21 mouse cellular contexts compared by ENCODE assay signal in genomic region chr4:42877657-42878056, GRCm38 (mm10). TPM values are rescaled to one million over a fixed set of nuclear protein-coding genes. Genes with fewer than 3 reads are reported as not detected.
DNase-seq lines count a peak whose midpoint lies in the region; ATAC-seq and TF ChIP-seq lines count a peak whose summit lies in the region.
"Had no signal": no experiment of that assay in that cellular context is flagged by ENCODE, and none has a peak within 500 bp of the region (broad histone marks: within the 10 kb centered on the region; RNA-seq: fewer than 3 reads in every experiment).

No protein-coding gene starts in this region.

- no peaks in the 10 kb centered on the region for H3K27me3 ChIP-seq in stomach, embryonic 15.5 days (replicated peaks)
- no peaks in the 10 kb centered on the region for H3K27me3 ChIP-seq in stomach, postnatal 0 days (ENCODE audit: control insufficient read depth, insufficient read depth, low read length)
- H3K27me3 ChIP-seq in liver, embryonic 12.5 days (replicated peaks): 0 out of 2 replicates have a peak, but pooled peaks cover 7% of the 10 kb centered on the region
- H3K27me3 ChIP-seq in liver, embryonic 15.5 days: no peaks in the 10 kb centered on the region; the same call in 1 of the 2 replicates
- H3K27me3 ChIP-seq: embryonic facial prominence, embryonic 12.5 days; forebrain, embryonic 13.5 days; hindbrain, embryonic 15.5 days had no signal

- no peaks in the 10 kb centered on the region for H3K36me3 ChIP-seq in stomach, embryonic 15.5 days
- H3K36me3 ChIP-seq in stomach, postnatal 0 days (ENCODE audit: control insufficient read depth, insufficient read depth, low read length): no peaks in the 10 kb centered on the region
- 0 out of 2 replicates have a peak, but pooled peaks cover 4% of the 10 kb centered on the region for H3K36me3 ChIP-seq in liver, embryonic 12.5 days
- no peaks in the 10 kb centered on the region for H3K36me3 ChIP-seq in liver, embryonic 15.5 days (replicated peaks)
- H3K36me3 ChIP-seq: embryonic facial prominence, embryonic 12.5 days; heart, embryonic 13.5 days; hindbrain, embryonic 15.5 days had no signal

- WGBS in stomach, embryonic 15.5 days: 72% methylated on average over 2 of the region's 2 CpGs
- 72% methylated on average over 2 of the region's 2 CpGs for WGBS in stomach, postnatal 0 days
- WGBS in liver, embryonic 12.5 days (ENCODE audit: insufficient replicate concordance): 57% methylated on average over 2 of the region's 2 CpGs
- WGBS in liver, embryonic 15.5 days (ENCODE audit: insufficient replicate concordance): 54% methylated on average over 2 of the region's 2 CpGs
- 65% methylated on average over 2 of the region's 2 CpGs for WGBS in lung, adult 2 months

- no peak overlapping the region for H3K9ac ChIP-seq in stomach, embryonic 15.5 days
- H3K9ac ChIP-seq in stomach, postnatal 0 days (ENCODE audit: low read length): no peak overlapping the region
- H3K9ac ChIP-seq in liver, embryonic 12.5 days: no peak overlapping the region
- H3K9ac ChIP-seq in liver, embryonic 15.5 days: no peak overlapping the region
- H3K9ac ChIP-seq: embryonic facial prominence, embryonic 12.5 days; forebrain, embryonic 13.5 days; forebrain, postnatal 0 days; heart, embryonic 13.5 days; hindbrain, embryonic 15.5 days had no signal

- ATAC-seq in stomach, embryonic 15.5 days (ENCODE audit: insufficient read depth, low FRiP score, low read depth): peak; percentile 45; the same call in 1 of the 2 replicates
- no peak for ATAC-seq in stomach, postnatal 0 days (ENCODE audit: low FRiP score, low TSS enrichment)
- ATAC-seq in liver, embryonic 12.5 days: peak; percentile 27; the same call in 1 of the 2 replicates
- ATAC-seq in liver, embryonic 15.5 days (ENCODE audit: insufficient read depth): peak; percentile 32

- H3K9me3 ChIP-seq in stomach, embryonic 15.5 days: no peaks in the 10 kb centered on the region
- H3K9me3 ChIP-seq in stomach, postnatal 0 days (ENCODE audit: control insufficient read depth, low read length): no peaks in the 10 kb centered on the region
- H3K9me3 ChIP-seq in liver, embryonic 12.5 days (replicated peaks): no peaks in the 10 kb centered on the region
- no peaks in the 10 kb centered on the region for H3K9me3 ChIP-seq in liver, embryonic 15.5 days (replicated peaks)
- H3K9me3 ChIP-seq: embryonic facial prominence, embryonic 12.5 days; forebrain, embryonic 13.5 days; heart, embryonic 13.5 days; hindbrain, embryonic 15.5 days had no signal

- H3K27ac ChIP-seq in stomach, embryonic 15.5 days: no peak overlapping the region
- H3K27ac ChIP-seq in stomach, postnatal 0 days (replicated peaks): no peak overlapping the region
- peak overlapping the region; percentile 65 for H3K27ac ChIP-seq in liver, embryonic 12.5 days
- peak overlapping the region; percentile 61; the same call in 1 of the 2 replicates for H3K27ac ChIP-seq in liver, embryonic 15.5 days (replicated peaks)
- H3K27ac ChIP-seq: embryonic facial prominence, embryonic 12.5 days; forebrain, embryonic 13.5 days; gastrocnemius, adult 2 months; heart, embryonic 13.5 days; hindbrain, embryonic 15.5 days had no signal

- no peak overlapping the region for H3K4me2 ChIP-seq in stomach, embryonic 15.5 days
- H3K4me2 ChIP-seq in stomach, postnatal 0 days (replicated peaks; ENCODE audit: low read depth): no peak overlapping the region
- no peak overlapping the region for H3K4me2 ChIP-seq in liver, embryonic 12.5 days
- peak overlapping the region; percentile 5; the same call in 1 of the 2 replicates for H3K4me2 ChIP-seq in liver, embryonic 15.5 days
- H3K4me2 ChIP-seq: embryonic facial prominence, embryonic 12.5 days; forebrain, embryonic 13.5 days; heart, embryonic 13.5 days; hindbrain, embryonic 15.5 days had no signal

- no peak for TF ChIP-seq CTCF in stomach, postnatal 0 days (IDR thresholded peaks at IDR 0.05; ENCODE audit: low read depth)
- no peak for TF ChIP-seq CTCF in lung, adult 2 months (IDR thresholded peaks at IDR 0.05; ENCODE audit: insufficient read depth, low read length)

- TF ChIP-seq EP300 in stomach, postnatal 0 days (optimal IDR thresholded peaks at IDR 0.05): no peak

- no peak for TF ChIP-seq POLR2A in lung, adult 2 months (IDR thresholded peaks at IDR 0.05; ENCODE audit: borderline replicate concordance, extremely low read depth, low read depth, low read length)

- no peak for DNase-seq in stomach, postnatal 0 days (ENCODE audit: low spot score)
- no peak for DNase-seq in heart, adult 18-20 months
- DNase-seq in lung, adult 2 months: no peak
- DNase-seq: gastrocnemius, postnatal 25 days had no signal

- H3K4me1 ChIP-seq in stomach, embryonic 15.5 days: no peaks in the 10 kb centered on the region
- H3K4me1 ChIP-seq in stomach, postnatal 0 days (replicated peaks; ENCODE audit: control insufficient read depth, insufficient read depth): no peaks in the 10 kb centered on the region
- H3K4me1 ChIP-seq in liver, embryonic 12.5 days: peaks cover 52% of the 10 kb centered on the region
- H3K4me1 ChIP-seq in liver, embryonic 15.5 days (replicated peaks): peaks cover 51% of the 10 kb centered on the region
- H3K4me1 ChIP-seq in lung, adult 2 months (ENCODE audit: control insufficient read depth, insufficient read depth, low read length): no peaks in the 10 kb centered on the region
- H3K4me1 ChIP-seq: embryonic facial prominence, embryonic 12.5 days; forebrain, embryonic 13.5 days had no signal

- no peak overlapping the region for H3K4me3 ChIP-seq in stomach, embryonic 15.5 days (replicated peaks)
- H3K4me3 ChIP-seq in stomach, postnatal 0 days (ENCODE audit: low read depth, low read length): no peak overlapping the region
- H3K4me3 ChIP-seq in liver, embryonic 12.5 days: no peak overlapping the region
- no peak overlapping the region for H3K4me3 ChIP-seq in liver, embryonic 15.5 days (replicated peaks)
- no peak overlapping the region for H3K4me3 ChIP-seq in lung, adult 2 months (replicated peaks; ENCODE audit: extremely low read depth, low read depth, low read length)
- H3K4me3 ChIP-seq: embryonic facial prominence, embryonic 12.5 days; forebrain, embryonic 13.5 days; gastrocnemius, adult 2 months; heart, embryonic 13.5 days; hindbrain, embryonic 15.5 days had no signal

RNA-seq across cellular contexts. Expression of gene Fam205c, which starts 3.6 kb away (rescaled TPM):
- 0.24 and 0.42 TPM in 2 replicates for polyA plus RNA-seq in stomach, embryonic 15.5 days (2015; fragmentation: Nextera tagmentation; extraction: Ambion mirVana)
- polyA plus RNA-seq in stomach, postnatal 0 days (2015; fragmentation: Nextera tagmentation; extraction: Ambion mirVana): 0.11 TPM in 2 replicates
- polyA plus RNA-seq in liver, embryonic 12.5 days (2016; fragmentation: Nextera tagmentation; extraction: Ambion mirVana): 0.24 and 0.33 TPM in 2 replicates
- polyA plus RNA-seq in liver, embryonic 15.5 days (2015; fragmentation: Nextera tagmentation; extraction: Ambion mirVana): 0.35 and 0.61 TPM in 2 replicates
- 10 to 100 TPM; 12.2 to 12.9 TPM for total RNA-seq in heart, adult 18-20 months (2021)
- polyA plus RNA-seq in lung, adult 2 months (2012; rRNA removed): not detected in 2 replicates
- total RNA-seq: adrenal gland, adult 8-10 months; adrenal gland, postnatal 36 days; ES-E14; forebrain, postnatal 0 days; granulocyte monocyte progenitor cell, adult 5-6 weeks had no signal
- polyA plus RNA-seq: cortical plate, adult 2 months had no signal

RNA-seq across cellular contexts. Expression of gene Gm12394, which starts 21.1 kb away (rescaled TPM):
- 0.12 TPM in 1 of 2 replicates, not detected in the other for polyA plus RNA-seq in stomach, embryonic 15.5 days (2015; fragmentation: Nextera tagmentation; extraction: Ambion mirVana)
- 0.07 and 0.12 TPM in 2 replicates for polyA plus RNA-seq in stomach, postnatal 0 days (2015; fragmentation: Nextera tagmentation; extraction: Ambion mirVana)
- polyA plus RNA-seq in liver, embryonic 12.5 days (2016; fragmentation: Nextera tagmentation; extraction: Ambion mirVana): 0.05 and 0.07 TPM in 2 replicates
- polyA plus RNA-seq in liver, embryonic 15.5 days (2015; fragmentation: Nextera tagmentation; extraction: Ambion mirVana): not detected in 2 replicates
- total RNA-seq in heart, adult 18-20 months (2021): not detected
- not detected in 2 replicates for polyA plus RNA-seq in lung, adult 2 months (2012; rRNA removed)
- total RNA-seq: forebrain, postnatal 0 days; gastrocnemius, adult 2 months; gastrocnemius, postnatal 25 days; granulocyte monocyte progenitor cell, adult 5-6 weeks; heart, postnatal 36 days had no signal

RNA-seq across cellular contexts. Expression of gene Fam205a1, which starts 24.0 kb away (rescaled TPM):
- not detected in 2 replicates for polyA plus RNA-seq in stomach, embryonic 15.5 days (2015; fragmentation: Nextera tagmentation; extraction: Ambion mirVana)
- polyA plus RNA-seq in stomach, postnatal 0 days (2015; fragmentation: Nextera tagmentation; extraction: Ambion mirVana): not detected in 2 replicates
- polyA plus RNA-seq in liver, embryonic 12.5 days (2016; fragmentation: Nextera tagmentation; extraction: Ambion mirVana): 0.15 and 0.18 TPM in 2 replicates
- 0.15 TPM in 2 replicates for polyA plus RNA-seq in liver, embryonic 15.5 days (2015; fragmentation: Nextera tagmentation; extraction: Ambion mirVana)
- total RNA-seq in heart, adult 18-20 months (2021): not detected
- polyA plus RNA-seq in lung, adult 2 months (2012; rRNA removed): not detected in 2 replicates
- total RNA-seq: adrenal gland, adult 8-10 months; adrenal gland, postnatal 36 days; forebrain, postnatal 0 days; gastrocnemius, adult 2 months; gastrocnemius, postnatal 25 days; granulocyte monocyte progenitor cell, adult 5-6 weeks had no signal
- polyA plus RNA-seq: forebrain, embryonic 13.5 days; heart, postnatal 0 days; hindbrain, embryonic 11.5 days had no signal

RNA-seq across cellular contexts. Expression of gene Phf24, which starts 38.8 kb away (rescaled TPM):
- polyA plus RNA-seq in stomach, embryonic 15.5 days (2015; fragmentation: Nextera tagmentation; extraction: Ambion mirVana): 1.1 and 2.1 TPM in 2 replicates
- polyA plus RNA-seq in stomach, postnatal 0 days (2015; fragmentation: Nextera tagmentation; extraction: Ambion mirVana): 6.1 and 6.5 TPM in 2 replicates
- 0.18 and 0.26 TPM in 2 replicates for polyA plus RNA-seq in liver, embryonic 12.5 days (2016; fragmentation: Nextera tagmentation; extraction: Ambion mirVana)
- 0.12 and 0.16 TPM in 2 replicates for polyA plus RNA-seq in liver, embryonic 15.5 days (2015; fragmentation: Nextera tagmentation; extraction: Ambion mirVana)
- 1 to 10 TPM; 6.5 to 7.7 TPM for total RNA-seq in heart, adult 18-20 months (2021)
- polyA plus RNA-seq in lung, adult 2 months (2012; rRNA removed): 7.6 and 10.3 TPM in 2 replicates

Comparison
In these comparisons a context has a peak if more than half of its experiments do, and no peak if none do; other contexts are left out.
1. H3K27ac ChIP-seq: peak in liver, embryonic 12.5 days (single experiment) and liver, embryonic 15.5 days (single experiment); none in stomach, embryonic 15.5 days (single experiment) and stomach, postnatal 0 days (single experiment).